Mouse (Mus musculus) cerebellum, adult 8-10 months (tissue): ENCODE results near the gene Csrp1.

Source experiments
- DNase-seq: peaks from one replicate; pipeline ENCODE4 v3.0.0; 2022

The Csrp1 gene

GRCm38 (mm10) chr1:135778780-135779535 is 59.1 kb downstream of the Csrp1 start, which contains the start of gene Tnni1:
Tnni1 (plus strand) TSS chr1:135779434.
- no peak for DNase-seq

DNA sequence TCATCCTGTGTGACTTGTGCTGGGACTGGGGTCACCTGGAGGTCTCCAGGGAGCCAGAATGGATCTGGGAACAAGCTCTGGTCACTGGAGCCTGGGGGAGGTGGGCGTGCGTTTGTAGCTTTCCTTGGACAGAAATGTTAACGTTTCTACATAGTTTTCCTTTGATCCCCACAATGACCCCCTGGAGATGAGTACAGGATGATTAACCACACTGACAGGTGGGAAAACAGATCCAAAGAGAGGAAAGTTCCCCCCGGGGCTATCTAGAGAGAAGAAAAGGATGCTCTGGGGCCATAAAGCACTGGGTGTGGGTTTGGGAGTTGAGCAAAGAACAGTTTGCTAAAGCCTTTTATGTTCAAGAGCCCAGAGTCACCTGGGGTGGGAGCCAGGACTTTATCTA is 60.8 kb downstream of the Csrp1 start:
- DNase-seq, result no peak

DNA sequence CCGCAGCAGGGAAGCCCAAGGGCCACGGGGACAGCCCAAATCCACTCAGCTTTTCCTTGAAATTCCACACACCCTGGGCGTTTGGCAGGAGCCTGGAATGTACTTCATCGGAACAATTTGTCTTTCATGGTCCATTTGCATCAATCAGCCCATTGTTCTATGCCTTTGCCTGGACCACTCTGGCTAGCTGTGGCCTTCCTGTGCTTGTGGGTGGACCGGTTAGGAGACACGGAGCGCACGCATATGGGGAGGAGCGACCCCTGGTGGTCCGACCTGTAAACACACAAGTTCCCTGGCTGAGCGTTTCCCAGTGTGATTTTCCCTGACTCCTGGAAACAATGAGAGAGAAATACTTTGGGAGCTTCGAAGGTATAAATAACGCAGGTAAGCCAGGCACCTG is 61.4 kb downstream of the Csrp1 start:
- peak; percentile 31 for DNase-seq

GRCm38 (mm10) chr1:135782816-135783215 is 63.0 kb downstream of the Csrp1 start:
- no peak for DNase-seq

GRCm38 (mm10) chr1:135787799-135788198 is 67.9 kb downstream of the Csrp1 start:
- peak; percentile 34 for DNase-seq

DNA sequence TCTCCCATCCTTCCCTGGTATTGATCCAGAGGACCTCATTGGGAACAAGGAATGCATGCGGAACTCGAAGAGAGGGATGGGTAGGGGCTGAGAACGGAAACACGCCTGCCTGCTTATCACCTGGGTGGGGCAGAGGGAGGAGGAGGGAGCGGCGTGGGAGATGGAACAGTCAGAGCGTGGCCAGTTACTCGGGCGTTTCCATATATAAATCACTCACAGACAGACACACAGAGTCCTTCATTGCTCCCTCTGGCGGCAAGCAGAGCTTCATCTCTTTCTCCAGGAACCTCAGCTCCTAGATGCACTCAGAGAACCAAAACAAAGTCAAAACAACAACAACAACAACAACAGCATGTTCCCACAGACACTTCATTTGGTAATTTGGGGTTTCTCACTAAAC is 68.8 kb downstream of the Csrp1 start:
- no peak for DNase-seq

DNA sequence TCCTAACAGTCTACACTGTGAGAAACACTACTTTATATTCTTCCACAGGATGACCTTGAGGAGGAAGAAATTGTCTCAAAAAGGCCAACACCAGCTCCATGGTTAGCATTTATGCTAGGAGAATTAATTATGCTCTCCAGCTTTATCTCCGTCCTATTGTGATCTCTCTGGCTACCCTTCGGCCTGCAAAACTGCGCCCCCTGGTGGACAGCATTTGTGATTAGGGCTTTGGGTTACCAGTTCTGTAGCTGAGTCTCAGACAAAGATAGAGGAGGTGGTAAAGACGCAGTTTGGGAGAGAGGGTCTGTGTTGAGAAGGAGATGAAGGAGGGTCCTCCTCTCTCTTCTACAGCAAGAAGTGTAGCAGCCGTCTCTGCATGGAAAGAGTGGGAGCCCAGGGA is 70.0 kb downstream of the Csrp1 start:
- peak; percentile 40 for DNase-seq

GRCm38 (mm10) chr1:135792143-135792939 is 72.5 kb downstream of the Csrp1 start:
- DNase-seq, result no peak

DNA sequence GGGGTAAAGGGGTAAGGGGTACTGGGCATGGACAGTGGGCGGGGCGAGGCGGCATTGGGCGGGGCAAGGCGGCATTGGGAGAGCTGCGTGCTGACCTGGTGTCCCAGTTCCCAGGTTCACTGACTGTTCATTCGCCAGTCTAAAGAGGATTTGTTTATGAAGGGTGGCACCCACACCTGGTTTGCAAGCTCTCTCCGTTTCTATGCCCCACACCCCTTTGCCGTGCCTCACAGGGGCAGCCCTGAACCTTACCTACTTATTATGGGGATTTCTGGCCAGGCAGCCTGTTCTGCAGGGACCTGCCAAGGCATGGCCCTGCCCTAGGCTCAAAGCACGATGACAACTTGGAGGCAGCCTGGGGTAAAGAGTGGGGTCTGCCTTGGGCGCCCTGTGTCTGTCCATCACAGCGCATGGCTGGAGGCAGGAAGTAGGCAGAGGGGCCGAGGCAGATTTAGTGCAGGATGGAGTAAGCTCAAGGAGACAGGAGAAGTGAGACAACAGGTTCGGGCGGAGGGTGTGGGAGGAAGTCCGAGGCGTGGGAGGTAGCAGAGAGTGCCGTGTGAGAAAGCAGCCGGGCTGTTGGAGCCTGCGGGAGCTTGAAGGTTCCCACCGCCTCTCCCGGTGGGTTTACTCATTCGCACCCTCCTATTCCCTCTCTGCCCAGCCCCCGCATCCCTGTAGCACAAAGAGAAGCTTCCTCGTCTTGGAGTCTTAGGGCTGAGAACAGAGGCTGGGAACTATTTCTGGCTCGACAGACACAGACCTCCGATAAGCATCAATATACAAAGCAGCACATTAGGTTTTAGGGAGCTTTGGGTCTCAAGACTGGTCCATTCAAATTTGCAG is 73.7 kb downstream of the Csrp1 start:
- DNase-seq, result no peak

- no peak for DNase-seq
Measured at GRCm38 (mm10) chr1:135794216-135795134, 74.6 kb downstream of the Csrp1 start.

- DNase-seq, result no peak
Measured at GRCm38 (mm10) chr1:135798492-135798891, 78.6 kb downstream of the Csrp1 start.

DNA sequence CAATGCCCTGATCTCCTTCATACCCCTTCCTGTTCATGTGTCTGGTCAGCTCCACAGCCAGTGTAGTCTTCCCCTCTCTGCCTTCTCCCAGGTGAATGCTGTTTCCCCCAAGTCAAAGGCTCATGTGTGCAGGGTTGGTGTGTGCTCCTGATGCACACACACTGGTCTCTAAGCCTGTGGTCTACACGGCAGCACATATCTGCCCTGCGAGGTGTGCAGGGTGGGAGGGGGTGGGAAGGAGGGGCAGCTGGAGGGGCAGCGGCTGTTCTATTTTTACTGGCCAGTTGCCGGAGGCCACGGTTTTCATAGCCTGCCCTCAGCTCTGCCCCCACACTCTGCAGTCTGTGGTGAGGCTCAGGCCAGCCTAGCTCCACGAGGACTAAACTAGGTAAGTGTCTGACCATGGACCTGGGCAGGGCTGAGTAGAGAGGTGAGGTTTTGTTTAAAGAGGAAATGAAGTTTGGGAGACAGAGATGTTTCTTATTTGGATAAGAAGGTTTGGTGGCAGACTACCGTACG is 79.3 kb downstream of the Csrp1 start:
- no peak for DNase-seq

DNA sequence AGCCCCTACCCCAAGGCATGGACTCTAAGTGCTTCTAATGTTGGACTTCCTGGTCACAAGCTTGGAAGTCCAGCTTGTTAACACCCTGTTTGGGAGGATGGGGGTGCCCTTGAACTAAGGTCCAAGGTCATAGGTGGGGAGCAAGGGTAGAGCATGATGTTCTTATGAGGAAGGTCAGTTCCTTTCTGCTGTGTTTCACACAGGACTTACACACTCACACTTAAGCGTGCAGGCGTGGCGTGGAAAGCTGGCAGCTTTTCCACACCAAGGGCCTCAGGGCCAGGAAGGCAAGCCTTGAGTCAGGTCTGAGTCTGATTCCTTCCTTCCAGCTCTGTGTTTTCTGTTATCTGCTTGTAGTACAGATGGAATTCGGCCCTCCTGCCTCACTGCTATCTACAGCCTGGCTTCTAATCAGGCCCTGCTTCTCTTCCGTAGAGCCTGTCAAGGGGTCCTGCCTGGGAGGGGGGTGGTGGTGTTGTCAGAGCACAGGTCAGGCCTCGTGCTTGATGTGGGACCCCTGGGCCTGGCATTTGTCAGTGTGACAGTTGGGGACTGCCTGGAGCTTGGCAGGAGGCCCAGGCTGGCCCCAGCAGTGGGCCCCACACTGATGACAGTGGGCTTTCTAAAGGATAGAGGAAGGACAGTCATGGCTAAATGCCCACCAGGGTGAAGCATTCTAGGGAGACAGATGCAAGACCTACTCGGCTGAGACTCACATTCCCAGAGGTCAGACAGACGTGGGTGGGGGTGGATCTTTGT is 80.5 kb downstream of the Csrp1 start:
- DNase-seq, result no peak
